31 mouse cellular contexts compared by ENCODE assay signal in the genomic region with DNA sequence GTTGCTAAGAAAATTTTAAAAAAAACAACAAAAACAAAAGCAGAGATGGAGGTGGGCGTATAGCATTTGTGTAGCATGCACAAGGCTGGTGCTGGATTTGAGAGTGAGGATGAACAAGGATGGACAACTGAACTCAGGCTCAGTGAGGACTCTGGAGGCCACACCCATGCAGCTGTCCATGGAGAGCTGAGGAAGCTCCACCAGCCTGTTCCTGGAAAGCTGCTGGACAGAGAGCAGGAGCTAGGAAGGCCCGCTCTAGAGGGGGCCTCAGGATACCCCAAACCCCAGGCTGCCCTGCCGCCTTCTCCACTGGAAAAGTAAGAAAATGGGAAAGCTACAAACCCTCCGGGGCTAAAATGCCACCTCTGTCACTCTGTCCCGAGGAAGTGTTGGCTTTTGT.
"Had no signal": no experiment of that assay in that cellular context is flagged by ENCODE, and none has a peak within 500 bp of the region (broad histone marks: within the 10 kb centered on the region; RNA-seq: fewer than 3 reads in every experiment).

No protein-coding gene starts in this region.

- DNase-seq: left cerebral cortex, postnatal 4 days; liver; liver, embryonic 13.5 days; liver, postnatal 0 days; lung, adult 18-20 months; lung, adult 2 months; lung, embryonic 14.5 days; lung, postnatal 10 days; lung, postnatal 14 days; lung, postnatal 36 days; lung, postnatal 4 days; midbrain, embryonic 14.5 days had no signal

- ATAC-seq: liver, embryonic 12.5 days; liver, postnatal 0 days; lung, postnatal 0 days; midbrain, embryonic 13.5 days; midbrain, embryonic 15.5 days; midbrain, embryonic 16.5 days had no signal

- H3K9me3 ChIP-seq: limb, embryonic 10.5 days; limb, embryonic 12.5 days; limb, embryonic 13.5 days; limb, embryonic 15.5 days; liver, embryonic 12.5 days; liver, embryonic 13.5 days; liver, embryonic 15.5 days; lung, embryonic 15.5 days; midbrain, embryonic 10.5 days; midbrain, embryonic 12.5 days; midbrain, embryonic 13.5 days; midbrain, embryonic 15.5 days had no signal

- H3K4me1 ChIP-seq: limb, embryonic 10.5 days; limb, embryonic 12.5 days; limb, embryonic 13.5 days; limb, embryonic 15.5 days; liver, embryonic 15.5 days; lung, embryonic 15.5 days; midbrain, embryonic 10.5 days; midbrain, embryonic 12.5 days; midbrain, embryonic 13.5 days; midbrain, embryonic 15.5 days had no signal

- H3K27me3 ChIP-seq: limb, embryonic 15.5 days; liver, embryonic 12.5 days; liver, embryonic 13.5 days; liver, embryonic 15.5 days; lung, embryonic 15.5 days; megakaryocyte, embryonic 14.5 days; midbrain, embryonic 12.5 days; midbrain, embryonic 13.5 days; midbrain, embryonic 15.5 days had no signal

- H3K9ac ChIP-seq: limb, embryonic 12.5 days; limb, embryonic 13.5 days; limb, embryonic 15.5 days; liver, embryonic 12.5 days; liver, embryonic 13.5 days; liver, embryonic 14.5 days; liver, embryonic 15.5 days; liver, postnatal 0 days; lung, embryonic 14.5 days; lung, embryonic 15.5 days; midbrain, embryonic 12.5 days; midbrain, embryonic 13.5 days; midbrain, embryonic 15.5 days had no signal

- H3K4me3 ChIP-seq: left cerebral cortex, adult 2 months; limb, embryonic 10.5 days; limb, embryonic 12.5 days; limb, embryonic 13.5 days; limb, embryonic 15.5 days; liver, embryonic 12.5 days; liver, embryonic 13.5 days; liver, embryonic 15.5 days; lung, embryonic 15.5 days; megakaryocyte, embryonic 14.5 days; midbrain, embryonic 10.5 days; midbrain, embryonic 12.5 days; midbrain, embryonic 13.5 days; midbrain, embryonic 15.5 days had no signal

- H3K27ac ChIP-seq: left cerebral cortex, adult 2 months; limb, embryonic 10.5 days; limb, embryonic 12.5 days; limb, embryonic 13.5 days; limb, embryonic 15.5 days; liver, embryonic 12.5 days; liver, embryonic 13.5 days; liver, embryonic 14.5 days; liver, embryonic 15.5 days; lung, embryonic 15.5 days; macrophage; midbrain, embryonic 10.5 days; midbrain, embryonic 12.5 days; midbrain, embryonic 13.5 days; midbrain, embryonic 15.5 days had no signal

- H3K36me3 ChIP-seq: limb, embryonic 10.5 days; limb, embryonic 12.5 days; limb, embryonic 13.5 days; limb, embryonic 15.5 days; liver, embryonic 12.5 days; liver, embryonic 13.5 days; liver, embryonic 15.5 days; lung, embryonic 15.5 days; midbrain, embryonic 10.5 days; midbrain, embryonic 12.5 days; midbrain, embryonic 13.5 days; midbrain, embryonic 15.5 days had no signal

- H3K4me2 ChIP-seq: limb, embryonic 12.5 days; limb, embryonic 13.5 days; limb, embryonic 15.5 days; liver, embryonic 11.5 days; liver, embryonic 12.5 days; liver, embryonic 13.5 days; liver, embryonic 15.5 days; lung, embryonic 14.5 days; lung, embryonic 15.5 days; midbrain, embryonic 11.5 days; midbrain, embryonic 12.5 days; midbrain, embryonic 13.5 days; midbrain, embryonic 15.5 days had no signal
